Mouse (Mus musculus) intestine, postnatal 0 days (tissue): ENCODE measurements around the gene Spint1. TPM values are rescaled to one million over a fixed set of nuclear protein-coding genes. Genes with fewer than 3 reads are reported as not detected.

Experiments used
- ATAC-seq: fragments of 200-750 bp; cut with Nextera tagmentation; 2 replicates; pipeline ENCODE4 v1.8.0; 2017; ENCODE audit warnings: mild to moderate bottlenecking, moderate TSS enrichment, moderate library complexity
- H3K27ac ChIP-seq: fragments of 300-500 bp; sonication (generic); 2 replicates; pipeline ENCODE4 v1.5.1; 2014; ENCODE audit warnings: mild to moderate bottlenecking, low read depth, low read length, moderate library complexity
- H3K27me3 ChIP-seq: fragments of 300-500 bp; sonication (generic); replicated peaks from 2 replicates; pipeline ENCODE4 v1.6.1; 2014; ENCODE audit warnings: low read length, mixed read lengths; ENCODE audit not compliant: control insufficient read depth, insufficient read depth
- H3K36me3 ChIP-seq: fragments of 300-500 bp; sonication (generic); 2 replicates; pipeline ENCODE4 v1.6.1; 2014; ENCODE audit warnings: mild to moderate bottlenecking, moderate library complexity; ENCODE audit not compliant: control insufficient read depth, insufficient read depth
- H3K4me1 ChIP-seq: fragments of 300-500 bp; sonication (generic); replicated peaks from 2 replicates; pipeline ENCODE4 v1.6.1; 2014; ENCODE audit warnings: antibody characterized with exemption, low read length, mixed read lengths; ENCODE audit not compliant: control insufficient read depth, insufficient read depth
- H3K4me2 ChIP-seq: fragments of 300-500 bp; sonication (generic); replicated peaks from 2 replicates; pipeline ENCODE4 v1.6.1; 2014; ENCODE audit warnings: low read depth, mild to moderate bottlenecking, moderate library complexity
- H3K4me3 ChIP-seq: fragments of 300-500 bp; sonication (generic); 2 replicates; pipeline ENCODE4 v1.5.1; 2014; ENCODE audit warnings: low read depth, low read length
- H3K9ac ChIP-seq: fragments of 300-500 bp; sonication (generic); 2 replicates; pipeline ENCODE4 v1.6.1; 2014; ENCODE audit warnings: mild to moderate bottlenecking, low read depth, low read length
- H3K9me3 ChIP-seq: fragments of 300-500 bp; sonication (generic); 2 replicates; pipeline ENCODE4 v1.6.1; 2016; ENCODE audit warnings: mixed run types; ENCODE audit not compliant: control insufficient read depth
- CTCF ChIP-seq: sonication (generic); IDR thresholded peaks from 2 replicates; pipeline ENCODE4 v1.5.1; 2016; ENCODE audit warnings: low read depth, mild to moderate bottlenecking, control low read depth, antibody characterized with exemption, moderate library complexity
- WGBS: fragments of 180-500 bp; shearing (Covaris S2); extraction: QIAGEN DNeasy Blood & Tissue Kit; methylation state at CpG from one replicate; pipeline ENCODE4 v1.1.7; 2014; 5-methylcytosine and 5-hydroxymethylcytosine counted together
- polyA plus RNA-seq: library from polyadenylated mRNA; unstranded; fragments of >200 nt; fragmentation: Nextera tagmentation; extraction: Ambion mirVana; gene quantifications from 2 replicates; pipeline ENCODE4 v1.2.1, GENCODE M21; 2015

Gene Spint1
- polyA plus RNA-seq, 1 experiment from 2014 or later: 148 TPM

DNA sequence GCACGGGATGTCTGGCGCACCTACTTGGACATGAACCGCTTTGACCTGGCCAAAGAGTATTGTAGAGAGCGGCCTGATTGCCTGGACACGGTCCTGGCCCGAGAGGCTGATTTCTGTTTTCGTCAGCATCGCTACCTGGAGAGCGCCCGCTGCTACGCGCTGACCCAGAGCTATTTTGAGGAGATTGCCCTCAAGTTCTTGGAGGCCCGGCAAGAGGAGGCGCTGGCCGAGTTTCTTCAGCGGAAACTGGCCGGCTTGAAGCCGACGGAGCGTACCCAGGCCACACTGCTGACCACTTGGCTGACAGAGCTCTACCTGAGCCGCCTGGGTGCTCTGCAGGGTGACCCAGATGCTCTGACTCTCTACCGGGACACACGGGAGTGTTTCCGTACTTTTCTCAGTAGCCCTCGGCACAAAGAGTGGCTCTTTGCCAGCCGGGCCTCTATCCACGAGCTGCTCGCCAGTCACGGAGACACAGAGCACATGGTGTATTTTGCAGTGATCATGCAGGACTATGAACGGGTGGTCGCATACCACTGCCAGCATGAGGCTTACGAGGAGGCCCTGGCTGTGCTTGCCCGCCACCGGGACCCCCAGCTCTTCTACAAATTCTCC is 56.7 kb downstream of the Spint1 start:
- Histone ChIP-seq H3K4me2 (no peak overlapping the region), H3K27ac (no peak overlapping the region), H3K4me3 (no peak overlapping the region), H3K9ac (no peak overlapping the region), H3K27me3 (no peaks in the 10 kb centered on the region), H3K36me3 (peaks cover 74% of the 10 kb centered on the region), H3K9me3 (no peaks in the 10 kb centered on the region), H3K4me1 (no peaks in the 10 kb centered on the region)
- TF ChIP-seq CTCF: no peak
- ATAC-seq: no peak
- WGBS: 93% methylated on average over 34 of the region's 34 CpGs

DNA sequence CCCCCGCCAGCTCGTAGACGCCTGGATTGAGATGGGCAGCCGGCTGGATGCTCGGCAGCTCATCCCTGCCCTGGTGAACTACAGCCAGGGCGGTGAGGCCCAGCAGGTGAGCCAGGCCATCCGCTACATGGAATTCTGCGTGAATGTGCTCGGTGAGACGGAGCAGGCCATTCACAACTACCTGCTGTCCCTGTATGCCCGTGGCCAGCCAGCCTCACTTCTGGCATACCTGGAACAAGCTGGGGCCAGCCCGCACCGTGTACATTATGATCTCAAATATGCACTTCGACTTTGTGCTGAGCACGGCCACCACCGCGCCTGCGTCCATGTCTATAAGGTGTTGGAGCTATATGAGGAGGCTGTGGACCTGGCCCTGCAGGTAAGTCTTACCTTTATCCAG is 57.2 kb downstream of the Spint1 start:
- Histone ChIP-seq H3K4me2 (0 out of 2 replicates have a peak overlapping the region, but pooled peaks have one; percentile 21), H3K9ac (no peak overlapping the region), H3K27me3 (no peaks in the 10 kb centered on the region), H3K4me3 (no peak overlapping the region), H3K36me3 (peaks cover 77% of the 10 kb centered on the region), H3K9me3 (no peaks in the 10 kb centered on the region), H3K27ac (no peak overlapping the region; the same call in 1 of the 2 replicates), H3K4me1 (no peaks in the 10 kb centered on the region)
- ATAC-seq: no peak
- WGBS: 90% methylated on average over 18 of the region's 18 CpGs
- TF ChIP-seq CTCF: no peak

DNA sequence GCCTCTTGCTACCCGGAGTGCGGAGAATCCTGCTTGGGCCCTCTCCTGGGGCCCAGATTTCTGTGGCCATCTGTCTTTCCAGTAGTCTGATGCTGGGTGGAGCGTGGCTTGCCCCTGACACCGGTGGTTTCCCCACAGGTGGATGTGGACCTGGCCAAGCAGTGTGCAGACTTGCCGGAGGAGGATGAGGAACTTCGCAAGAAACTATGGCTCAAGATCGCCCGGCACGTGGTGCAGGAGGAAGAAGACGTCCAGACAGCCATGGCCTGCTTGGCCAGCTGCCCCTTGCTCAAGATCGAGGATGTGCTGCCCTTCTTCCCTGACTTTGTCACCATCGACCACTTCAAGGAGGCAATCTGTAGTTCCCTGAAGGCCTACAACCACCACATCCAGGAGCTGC is 59.6 kb downstream of the Spint1 start:
- 88% methylated on average over 12 of the region's 12 CpGs for WGBS
- Histone ChIP-seq H3K9me3 (no peaks in the 10 kb centered on the region), H3K4me3 (no peak overlapping the region), H3K4me2 (no peak overlapping the region), H3K27ac (no peak overlapping the region), H3K36me3 (peaks cover 70% of the 10 kb centered on the region), H3K9ac (no peak overlapping the region), H3K27me3 (no peaks in the 10 kb centered on the region), H3K4me1 (0 out of 2 replicates have a peak, but pooled peaks cover 3% of the 10 kb centered on the region)
- TF ChIP-seq CTCF: no peak
- no peak for ATAC-seq

DNA sequence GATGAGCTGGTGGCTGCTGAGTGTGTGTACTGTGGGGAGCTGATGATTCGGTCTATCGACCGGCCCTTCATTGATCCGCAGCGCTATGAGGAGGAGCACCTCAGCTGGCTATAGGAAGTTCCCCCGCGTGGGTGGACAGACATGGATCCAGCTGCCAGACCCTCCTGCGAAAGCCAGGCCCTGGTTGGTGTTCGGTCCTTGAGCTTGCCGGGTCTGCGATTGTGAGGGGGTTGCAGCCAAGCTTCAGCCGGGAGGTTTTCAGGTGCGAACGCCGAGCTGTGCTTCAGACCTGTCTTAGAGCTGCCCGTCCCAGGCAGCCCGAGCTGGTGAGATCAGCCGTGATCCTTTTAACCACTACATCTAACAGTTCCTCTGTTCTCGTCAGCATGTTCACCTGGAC is 60.3 kb downstream of the Spint1 start:
- Histone ChIP-seq H3K9me3 (no peaks in the 10 kb centered on the region), H3K36me3 (peaks cover 62% of the 10 kb centered on the region), H3K4me1 (0 out of 2 replicates have a peak, but pooled peaks cover 3% of the 10 kb centered on the region), H3K4me3 (no peak overlapping the region), H3K9ac (no peak overlapping the region), H3K4me2 (no peak overlapping the region), H3K27me3 (no peaks in the 10 kb centered on the region), H3K27ac (no peak overlapping the region)
- TF ChIP-seq CTCF: no peak
- ATAC-seq: no peak
- WGBS: 96% methylated on average over 19 of the region's 19 CpGs

DNA sequence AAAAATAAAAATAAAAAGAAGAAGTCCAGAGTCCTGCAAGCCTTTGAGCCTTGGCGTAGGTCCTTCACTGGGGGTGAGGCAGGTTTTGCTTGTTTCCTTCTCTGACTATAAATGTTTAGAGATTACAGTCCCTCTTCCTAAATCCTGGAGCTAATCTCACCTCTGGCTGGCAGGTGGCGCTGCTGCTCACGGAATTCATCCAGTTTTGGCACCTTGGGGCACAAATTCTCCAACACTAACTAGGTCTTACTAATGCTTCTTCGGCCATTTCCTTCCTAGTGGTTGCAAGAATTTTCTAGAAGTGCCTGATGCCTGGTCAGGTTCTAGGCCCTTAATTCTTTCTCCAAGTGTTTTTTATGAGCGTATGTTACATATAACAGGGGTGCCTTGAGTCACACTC is 61.2 kb downstream of the Spint1 start:
- H3K27ac ChIP-seq: peak overlapping the region; percentile 1; the same call in 1 of the 2 replicates
- WGBS: 32% methylated on average over 5 of the region's 5 CpGs

DNA sequence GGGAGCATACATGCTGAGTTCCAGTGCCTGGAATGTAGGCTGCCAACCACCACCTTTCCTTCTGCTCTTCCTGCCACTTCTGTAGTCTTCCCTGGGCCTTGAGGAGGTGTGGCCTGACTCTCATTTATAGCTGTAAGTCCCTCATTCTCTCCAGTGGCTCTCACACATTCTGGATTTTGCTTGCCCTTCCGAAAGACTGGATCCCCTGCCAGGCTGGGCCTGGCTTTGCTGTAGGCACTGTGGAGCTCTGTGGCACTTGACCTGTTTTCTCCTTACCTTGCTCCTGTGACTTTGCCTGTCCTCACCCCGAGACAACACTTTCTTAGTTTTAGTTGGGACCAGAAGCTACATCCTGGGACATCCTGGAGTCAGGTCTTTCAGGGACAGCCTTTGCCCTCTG is 61.7 kb downstream of the Spint1 start:
- H3K36me3 ChIP-seq: peaks cover 49% of the 10 kb centered on the region
- H3K4me3 ChIP-seq: no peak overlapping the region
- no peak for ATAC-seq
- H3K27me3 ChIP-seq: no peaks in the 10 kb centered on the region
- H3K9ac ChIP-seq: no peak overlapping the region
- H3K27ac ChIP-seq: peak overlapping the region; percentile 1; the same call in 1 of the 2 replicates
- H3K4me1 ChIP-seq: 0 out of 2 replicates have a peak, but pooled peaks cover 3% of the 10 kb centered on the region
- TF ChIP-seq CTCF: no peak
- no peaks in the 10 kb centered on the region for H3K9me3 ChIP-seq
- H3K4me2 ChIP-seq: no peak overlapping the region
- 89% methylated on average over 2 of the region's 2 CpGs for WGBS

More for the DNA sequence above, 61.2 kb downstream of the Spint1 start:
- H3K4me2 ChIP-seq: no peak overlapping the region
- H3K36me3 ChIP-seq: peaks cover 54% of the 10 kb centered on the region
- ATAC-seq: no peak
- H3K27me3 ChIP-seq: no peaks in the 10 kb centered on the region
- peak; percentile 83 for TF ChIP-seq CTCF
- H3K9ac ChIP-seq: no peak overlapping the region
- 0 out of 2 replicates have a peak, but pooled peaks cover 3% of the 10 kb centered on the region for H3K4me1 ChIP-seq
- H3K9me3 ChIP-seq: no peaks in the 10 kb centered on the region
- no peak overlapping the region for H3K4me3 ChIP-seq

Other genes with a start within 250 kb of the Spint1 start
- 55.9 and 59.5 TPM in 2 replicates for gene Ccdc32, start 208.0 kb upstream of the Spint1 start, polyA plus RNA-seq
- gene Rpusd2, start 202.6 kb upstream of the Spint1 start, polyA plus RNA-seq: 1.2 and 1.5 TPM in 2 replicates
- gene Knl1, start 190.2 kb upstream of the Spint1 start, polyA plus RNA-seq: 12.0 and 15.2 TPM in 2 replicates
- gene Rad51, start 124.6 kb upstream of the Spint1 start, polyA plus RNA-seq: 8.6 and 10.3 TPM in 2 replicates
- 177 and 185 TPM in 2 replicates for gene Rmdn3, start 80.3 kb upstream of the Spint1 start, polyA plus RNA-seq
- 124 and 136 TPM in 2 replicates for gene Gchfr, start 69.6 kb upstream of the Spint1 start, polyA plus RNA-seq
- 0.08 and 0.18 TPM in 2 replicates for gene Gm14137, start 62.9 kb upstream of the Spint1 start, polyA plus RNA-seq
- gene Zfyve19, start 28.7 kb upstream of the Spint1 start, polyA plus RNA-seq: 36.3 and 38.7 TPM in 2 replicates
- 8.8 and 9.4 TPM in 2 replicates for gene Dnajc17, start 28.6 kb upstream of the Spint1 start, polyA plus RNA-seq
- gene Ppp1r14d, start 7.5 kb upstream of the Spint1 start, polyA plus RNA-seq: 78.7 and 84.7 TPM in 2 replicates
- 1.3 TPM in 2 replicates for gene Rhov, start 33.9 kb downstream of the Spint1 start, polyA plus RNA-seq
- 21.8 and 24.3 TPM in 2 replicates for gene Vps18, start 51.4 kb downstream of the Spint1 start, polyA plus RNA-seq
- gene Dll4, start 88.4 kb downstream of the Spint1 start, polyA plus RNA-seq: 3.7 and 4.1 TPM in 2 replicates
- 1.1 and 1.4 TPM in 2 replicates for gene Chac1, start 113.9 kb downstream of the Spint1 start, polyA plus RNA-seq
- 2.4 and 2.6 TPM in 2 replicates for gene Ino80, start 240.3 kb downstream of the Spint1 start, polyA plus RNA-seq